ENCODE assay signal across 11 mouse cellular contexts in genomic region chr19:3999121-3999730, GRCm38 (mm10). TPM values are rescaled to one million over a fixed set of nuclear protein-coding genes. Genes with fewer than 3 reads are reported as not detected.
DNase-seq lines count a peak whose midpoint lies in the region; ATAC-seq and TF ChIP-seq lines count a peak whose summit lies in the region.
"Had no signal": no experiment of that assay in that cellular context is flagged by ENCODE, and none has a peak within 500 bp of the region (broad histone marks: within the 10 kb centered on the region; RNA-seq: fewer than 3 reads in every experiment).

No protein-coding gene starts in this region.

- H3K27me3 ChIP-seq in heart, embryonic 12.5 days (replicated peaks), result 0 out of 2 replicates have a peak, but pooled peaks cover 5% of the 10 kb centered on the region
- H3K27me3 ChIP-seq in ES-Bruce4 (ENCODE audit: control insufficient read depth, insufficient read depth, low read length, poor library complexity, severe bottlenecking), result no peaks in the 10 kb centered on the region
- no peaks in the 10 kb centered on the region for H3K27me3 ChIP-seq in forebrain, postnatal 0 days (ENCODE audit: insufficient read depth, low read length)
- H3K27me3 ChIP-seq in midbrain, embryonic 11.5 days (ENCODE audit: control insufficient read depth, insufficient read depth, low read length), result peaks cover 3% of the 10 kb centered on the region; the same call in 1 of the 2 replicates

- H3K4me2 ChIP-seq in heart, embryonic 12.5 days, result peak overlapping the region; percentile 87
- H3K4me2 ChIP-seq in forebrain, postnatal 0 days (ENCODE audit: low read depth), result peak overlapping the region; percentile 86; the same call in 1 of the 2 replicates
- peak overlapping the region; percentile 93 for H3K4me2 ChIP-seq in midbrain, embryonic 11.5 days

- peak overlapping the region; percentile 94 for H3K9ac ChIP-seq in heart, embryonic 12.5 days
- H3K9ac ChIP-seq in ES-Bruce4 (ENCODE audit: low read depth, poor library complexity, severe bottlenecking), result peak overlapping the region; percentile 78; the same call in 1 of the 2 replicates
- no peak overlapping the region for H3K9ac ChIP-seq in forebrain, postnatal 0 days
- H3K9ac ChIP-seq in midbrain, embryonic 11.5 days (ENCODE audit: low read length), result peak overlapping the region; percentile 26; the same call in 1 of the 2 replicates

- ATAC-seq in heart, embryonic 12.5 days (ENCODE audit: insufficient number of reproducible peaks, low FRiP score), result no peak
- ATAC-seq in forebrain, postnatal 0 days, result no peak
- no peak for ATAC-seq in midbrain, embryonic 11.5 days (ENCODE audit: low FRiP score)
- no peak for ATAC-seq in activated CD4-positive, CD25-positive, alpha-beta regulatory T cell, adult 4 months

- no peak for TF ChIP-seq CTCF in ES-Bruce4 (IDR thresholded peaks at IDR 0.05; ENCODE audit: low read depth, low read length)
- no peak for TF ChIP-seq CTCF in forebrain, postnatal 0 days (IDR thresholded peaks at IDR 0.05; ENCODE audit: low read depth)

- TF ChIP-seq EP300 in ES-Bruce4 (IDR thresholded peaks at IDR 0.05; ENCODE audit: insufficient read depth, low read depth, low read length), result no peak

- H3K9me3 ChIP-seq in heart, embryonic 12.5 days (replicated peaks), result no peaks in the 10 kb centered on the region
- no peaks in the 10 kb centered on the region for H3K9me3 ChIP-seq in ES-Bruce4 (replicated peaks; ENCODE audit: control insufficient read depth, insufficient read depth, low read length, poor library complexity, severe bottlenecking)
- H3K9me3 ChIP-seq in forebrain, postnatal 0 days (ENCODE audit: low read length), result no peaks in the 10 kb centered on the region
- H3K9me3 ChIP-seq in midbrain, embryonic 11.5 days (ENCODE audit: control insufficient read depth, low read length), result no peaks in the 10 kb centered on the region
- H3K9me3 ChIP-seq: G1E had no signal

- DNase-seq in heart, postnatal 36 days, result no peak
- no peak for DNase-seq in forebrain, postnatal 0 days
- DNase-seq in midbrain, embryonic 11.5 days (ENCODE audit: low spot score, missing footprints), result no peak
- no peak for DNase-seq in testis, postnatal 10 days (ENCODE audit: low spot score)
- no peak for DNase-seq in adrenal gland, postnatal 25 days

- H3K4me3 ChIP-seq in heart, embryonic 12.5 days, result peak overlapping the region; percentile 77
- H3K4me3 ChIP-seq in ES-Bruce4 (ENCODE audit: low read depth, low read length), result peak overlapping the region; percentile 65
- no peak overlapping the region for H3K4me3 ChIP-seq in forebrain, postnatal 0 days (ENCODE audit: low read depth, low read length)
- H3K4me3 ChIP-seq in midbrain, embryonic 11.5 days (ENCODE audit: low read depth, low read length), result peak overlapping the region; percentile 50; the same call in 1 of the 2 replicates

- peaks cover 1% of the 10 kb centered on the region; the same call in 1 of the 2 replicates for H3K36me3 ChIP-seq in heart, embryonic 12.5 days
- no peaks in the 10 kb centered on the region for H3K36me3 ChIP-seq in ES-Bruce4 (ENCODE audit: control insufficient read depth, insufficient read depth, low read length, poor library complexity, severe bottlenecking)
- no peaks in the 10 kb centered on the region for H3K36me3 ChIP-seq in forebrain, postnatal 0 days (ENCODE audit: insufficient read depth)
- no peaks in the 10 kb centered on the region for H3K36me3 ChIP-seq in midbrain, embryonic 11.5 days (ENCODE audit: control insufficient read depth, insufficient read depth, low read length)

- H3K4me1 ChIP-seq in heart, embryonic 12.5 days (replicated peaks), result peaks cover 49% of the 10 kb centered on the region
- H3K4me1 ChIP-seq in ES-Bruce4 (ENCODE audit: control insufficient read depth, insufficient read depth, low read length), result peaks cover 3% of the 10 kb centered on the region
- peaks cover 10% of the 10 kb centered on the region; the same call in 1 of the 2 replicates for H3K4me1 ChIP-seq in forebrain, postnatal 0 days (ENCODE audit: insufficient read depth)
- H3K4me1 ChIP-seq in midbrain, embryonic 11.5 days (ENCODE audit: control insufficient read depth, insufficient read depth, low read length), result peaks cover 13% of the 10 kb centered on the region

- H3K27ac ChIP-seq in heart, embryonic 12.5 days (ENCODE audit: poor library complexity, severe bottlenecking), result no peak overlapping the region
- no peak overlapping the region for H3K27ac ChIP-seq in ES-Bruce4 (ENCODE audit: insufficient read depth, low read length)
- H3K27ac ChIP-seq in forebrain, postnatal 0 days (ENCODE audit: low read depth, low read length), result no peak overlapping the region
- H3K27ac ChIP-seq in midbrain, embryonic 11.5 days (ENCODE audit: low read depth, low read length), result no peak overlapping the region

- WGBS in heart, embryonic 12.5 days, result 81% methylated on average over 9 of the region's 9 CpGs
- WGBS in forebrain, postnatal 0 days, result 88% methylated on average over 9 of the region's 9 CpGs
- WGBS in midbrain, embryonic 11.5 days, result 88% methylated on average over 9 of the region's 9 CpGs

- intact Hi-C loops in heart, postnatal 36 days (cut with DNase I), result no loop called here

- no peak for TF ChIP-seq POLR2A in ES-Bruce4 (IDR thresholded peaks at IDR 0.05; ENCODE audit: insufficient read depth, low read length)

RNA-seq across cellular contexts. Expression of gene Nudt8, which starts 1.2 kb away (rescaled TPM):
- 41.0 and 44.7 TPM in 2 replicates for polyA plus RNA-seq in heart, embryonic 12.5 days (2016; fragmentation: Nextera tagmentation; extraction: Ambion mirVana)
- 100 to 1,000 TPM; 126 to 140 TPM for total RNA-seq in heart, postnatal 36 days (2021)
- polyA plus RNA-seq in ES-Bruce4 (2011; ENCODE audit: insufficient read depth, insufficient read length, low read depth, missing spikeins), result 17.3 and 20.8 TPM in 2 replicates
- total RNA-seq in forebrain, postnatal 0 days (2014; rRNA removed), result 26.7 and 30.8 TPM in 2 replicates
- polyA plus RNA-seq in forebrain, postnatal 0 days (2015; fragmentation: Nextera tagmentation; extraction: Ambion mirVana), result 36.3 and 40.4 TPM in 2 replicates
- 14.0 and 15.1 TPM in 2 replicates for polyA plus RNA-seq in midbrain, embryonic 11.5 days (2014; fragmentation: Nextera tagmentation; extraction: Ambion mirVana)
- 10 to 100 TPM; 17.3 to 17.8 TPM for polyA plus RNA-seq in activated CD4-positive, CD25-positive, alpha-beta regulatory T cell, adult 4 months (2017; shearing (Covaris generic))
- total RNA-seq in adrenal gland, postnatal 25 days (2021), result 18.7 and 24.8 TPM in 2 replicates

RNA-seq across cellular contexts. Expression of gene Gm49405, which starts 1.2 kb away (rescaled TPM):
- 4.2 and 4.6 TPM in 2 replicates for polyA plus RNA-seq in heart, embryonic 12.5 days (2016; fragmentation: Nextera tagmentation; extraction: Ambion mirVana)
- 1 to 10 TPM; 1.3 to 1.4 TPM for total RNA-seq in heart, postnatal 36 days (2021)
- polyA plus RNA-seq in ES-Bruce4 (2011; ENCODE audit: insufficient read depth, insufficient read length, low read depth, missing spikeins), result 2.4 and 3.0 TPM in 2 replicates
- 7.8 and 8.5 TPM in 2 replicates for total RNA-seq in forebrain, postnatal 0 days (2014; rRNA removed)
- 2.1 and 2.6 TPM in 2 replicates for polyA plus RNA-seq in forebrain, postnatal 0 days (2015; fragmentation: Nextera tagmentation; extraction: Ambion mirVana)
- polyA plus RNA-seq in midbrain, embryonic 11.5 days (2014; fragmentation: Nextera tagmentation; extraction: Ambion mirVana), result 0.87 and 1.5 TPM in 2 replicates
- polyA plus RNA-seq in activated CD4-positive, CD25-positive, alpha-beta regulatory T cell, adult 4 months (2017; shearing (Covaris generic)), result under 1 TPM; 0.19 to 0.42 TPM
- 1.3 and 1.7 TPM in 2 replicates for total RNA-seq in adrenal gland, postnatal 25 days (2021)

RNA-seq across cellular contexts. Expression of gene Doc2g, which starts 3.9 kb away (rescaled TPM):
- 74.6 and 84.9 TPM in 2 replicates for polyA plus RNA-seq in heart, embryonic 12.5 days (2016; fragmentation: Nextera tagmentation; extraction: Ambion mirVana)
- 100 to 1,000 TPM; 174 to 196 TPM for total RNA-seq in heart, postnatal 36 days (2021)
- polyA plus RNA-seq in ES-Bruce4 (2011; ENCODE audit: insufficient read depth, insufficient read length, low read depth, missing spikeins), result 2.9 and 3.6 TPM in 2 replicates
- total RNA-seq in forebrain, postnatal 0 days (2014; rRNA removed), result 16.0 and 17.8 TPM in 2 replicates
- polyA plus RNA-seq in forebrain, postnatal 0 days (2015; fragmentation: Nextera tagmentation; extraction: Ambion mirVana), result 5.7 and 6.3 TPM in 2 replicates
- 1.5 TPM in 2 replicates for polyA plus RNA-seq in midbrain, embryonic 11.5 days (2014; fragmentation: Nextera tagmentation; extraction: Ambion mirVana)
- 1 to 10 TPM in 1 of 2 experiments, under 1 TPM in 1; 0.45 to 1.5 TPM for polyA plus RNA-seq in activated CD4-positive, CD25-positive, alpha-beta regulatory T cell, adult 4 months (2017; shearing (Covaris generic))
- total RNA-seq in adrenal gland, postnatal 25 days (2021), result 0.76 and 2.4 TPM in 2 replicates

RNA-seq across cellular contexts. Expression of gene Tbx10, which starts 6.7 kb away (rescaled TPM):
- not detected in 2 replicates for polyA plus RNA-seq in heart, embryonic 12.5 days (2016; fragmentation: Nextera tagmentation; extraction: Ambion mirVana)
- not detected for total RNA-seq in heart, postnatal 36 days (2021)
- polyA plus RNA-seq in ES-Bruce4 (2011; ENCODE audit: insufficient read depth, insufficient read length, low read depth, missing spikeins), result not detected in 2 replicates
- not detected in 2 replicates for total RNA-seq in forebrain, postnatal 0 days (2014; rRNA removed)
- polyA plus RNA-seq in forebrain, postnatal 0 days (2015; fragmentation: Nextera tagmentation; extraction: Ambion mirVana), result not detected in 2 replicates
- polyA plus RNA-seq in midbrain, embryonic 11.5 days (2014; fragmentation: Nextera tagmentation; extraction: Ambion mirVana), result not detected in 2 replicates
- not detected for polyA plus RNA-seq in activated CD4-positive, CD25-positive, alpha-beta regulatory T cell, adult 4 months (2017; shearing (Covaris generic))
- total RNA-seq in adrenal gland, postnatal 25 days (2021), result not detected in 2 replicates
- total RNA-seq: G1E; left cerebral cortex, adult 8-10 months had no signal
- polyA plus RNA-seq: cortical plate, adult 2 months; G1E had no signal

RNA-seq across cellular contexts. Expression of gene Acy3, which starts 12.9 kb away (rescaled TPM):
- 9.3 and 9.5 TPM in 2 replicates for polyA plus RNA-seq in heart, embryonic 12.5 days (2016; fragmentation: Nextera tagmentation; extraction: Ambion mirVana)
- total RNA-seq in heart, postnatal 36 days (2021), result 10 to 100 TPM; 22.8 to 24.4 TPM
- polyA plus RNA-seq in ES-Bruce4 (2011; ENCODE audit: insufficient read depth, insufficient read length, low read depth, missing spikeins), result 4.8 and 7.8 TPM in 2 replicates
- total RNA-seq in forebrain, postnatal 0 days (2014; rRNA removed), result 2.2 and 2.5 TPM in 2 replicates
- 2.2 and 2.8 TPM in 2 replicates for polyA plus RNA-seq in forebrain, postnatal 0 days (2015; fragmentation: Nextera tagmentation; extraction: Ambion mirVana)
- 1.0 and 1.6 TPM in 2 replicates for polyA plus RNA-seq in midbrain, embryonic 11.5 days (2014; fragmentation: Nextera tagmentation; extraction: Ambion mirVana)
- 1 to 10 TPM; 1.2 to 1.6 TPM for polyA plus RNA-seq in activated CD4-positive, CD25-positive, alpha-beta regulatory T cell, adult 4 months (2017; shearing (Covaris generic))
- 18.5 and 27.6 TPM in 2 replicates for total RNA-seq in adrenal gland, postnatal 25 days (2021)

Comparison
In these comparisons a context has a peak if more than half of its experiments do, and no peak if none do; other contexts are left out.
1. RNA of gene Doc2g, which starts 3.9 kb away (polyA plus RNA-seq): 74.6 to 84.9 TPM in heart, embryonic 12.5 days; 5.7 to 6.3 TPM in forebrain, postnatal 0 days, 2.9 to 3.6 TPM in ES-Bruce4, 0.45 to 1.5 TPM in activated CD4-positive, CD25-positive, alpha-beta regulatory T cell, adult 4 months and 1.5 TPM in midbrain, embryonic 11.5 days; every median in the first group is over 10 times any median in the second.
2. Peak in every context shown above with its lines, with median percentiles within 50 percentile points of each other: H3K4me2 ChIP-seq.